Mouse (Mus musculus) cerebellum, postnatal 4 days (tissue): Measurements from ENCODE around the gene Mansc1.

Experiments used
- DNase-seq, 2 experiments: peaks; one replicate each; pipeline ENCODE4 v3.0.0; 2022; ENCODE audit warnings: low spot score in 2 of 2, mixed read lengths in 1 of 2

Mansc1 gene

GRCm38 (mm10) chr6:134601130-134601529 is 31.2 kb downstream of the Mansc1 start:
- DNase-seq = no peak

- no peak for DNase-seq
These were observed 33.0 kb downstream of the Mansc1 start for GRCm38 (mm10) chr6:134599239-134599638.

- no peak for DNase-seq
These were observed 34.5 kb downstream of the Mansc1 start for GRCm38 (mm10) chr6:134597651-134598229.

GRCm38 (mm10) chr6:134594569-134595442 is 37.5 kb downstream of the Mansc1 start:
- no peak for DNase-seq

- no peak for DNase-seq
These were observed 40.7 kb downstream of the Mansc1 start for GRCm38 (mm10) chr6:134591614-134592013.

GRCm38 (mm10) chr6:134586241-134586640 is 46.0 kb downstream of the Mansc1 start:
- DNase-seq = no peak

- DNase-seq = no peak
These were observed 47.7 kb downstream of the Mansc1 start for GRCm38 (mm10) chr6:134584616-134585015.

GRCm38 (mm10) chr6:134582110-134582509 is 50.2 kb downstream of the Mansc1 start:
- DNase-seq = no peak

GRCm38 (mm10) chr6:134579506-134579905 is 52.8 kb downstream of the Mansc1 start:
- no peak for DNase-seq

GRCm38 (mm10) chr6:134578039-134578438 is 54.2 kb downstream of the Mansc1 start:
- no peak for DNase-seq

GRCm38 (mm10) chr6:134575288-134575741 is 57.0 kb downstream of the Mansc1 start:
- no peak for DNase-seq

- no peak for DNase-seq
These were observed 64.2 kb downstream of the Mansc1 start for GRCm38 (mm10) chr6:134567986-134568556.

GRCm38 (mm10) chr6:134566818-134567485 is 65.3 kb downstream of the Mansc1 start, which contains the start of gene Lrp6:
Gene Lrp6, minus strand, starts transcription at chr6:134566965.
- peak; percentile 71 to 89 for DNase-seq

- no peak for DNase-seq
These were observed 66.0 kb downstream of the Mansc1 start for GRCm38 (mm10) chr6:134566248-134566817.

- DNase-seq = peak in 1 of 2 experiments; percentile 4
These were observed 66.6 kb downstream of the Mansc1 start for GRCm38 (mm10) chr6:134565606-134566247.

- no peak for DNase-seq
These were observed 67.7 kb downstream of the Mansc1 start for GRCm38 (mm10) chr6:134564539-134564938.

GRCm38 (mm10) chr6:134559635-134560034 is 72.7 kb downstream of the Mansc1 start:
- DNase-seq = no peak
